Mouse (Mus musculus): ENCODE measurements around the gene Nr2f1.
A peak's percentile ranks its signal among the peaks of the same experiment; 100 is the strongest.

Nr2f1 gene

GRCm38 (mm10) chr13:78200407-78200806 lies 850 bp upstream of the Nr2f1 start:
- peak; percentile 93 for DNase-seq (ENCODE audit: low read depth, low spot score)

- peak; percentile 67 for DNase-seq (ENCODE audit: low read depth, low spot score)
These were observed 501 bp downstream of the Nr2f1 start for GRCm38 (mm10) chr13:78198871-78199641.

GRCm38 (mm10) chr13:78198391-78198870 lies 1.1 kb downstream of the Nr2f1 start:
- no peak for DNase-seq (ENCODE audit: low read depth, low spot score)

- peak; percentile 58 for DNase-seq (ENCODE audit: low read depth, low spot score)
These were observed 1.7 kb downstream of the Nr2f1 start for GRCm38 (mm10) chr13:78197819-78198390.

- no peak for DNase-seq (ENCODE audit: low read depth, low spot score)
These were observed 2.2 kb downstream of the Nr2f1 start for GRCm38 (mm10) chr13:78197286-78197818.

GRCm38 (mm10) chr13:78196236-78196796 lies 3.2 kb downstream of the Nr2f1 start:
- DNase-seq (ENCODE audit: low read depth, low spot score) = peak; percentile 26

- peak; percentile 15 for DNase-seq (ENCODE audit: low read depth, low spot score)
These were observed 3.9 kb downstream of the Nr2f1 start for GRCm38 (mm10) chr13:78195601-78196115.

GRCm38 (mm10) chr13:78194850-78195600 lies 4.5 kb downstream of the Nr2f1 start:
- peak; percentile 12 for DNase-seq (ENCODE audit: low read depth, low spot score)

GRCm38 (mm10) chr13:78194135-78194849 lies 5.3 kb downstream of the Nr2f1 start:
- peak; percentile 3 for DNase-seq (ENCODE audit: low read depth, low spot score)

- no peak for DNase-seq (ENCODE audit: low read depth, low spot score)
These were observed 6.3 kb downstream of the Nr2f1 start for GRCm38 (mm10) chr13:78193211-78193610.

- no peak for DNase-seq (ENCODE audit: low read depth, low spot score)
These were observed 10.0 kb downstream of the Nr2f1 start for GRCm38 (mm10) chr13:78189586-78189985.

- no peak for DNase-seq (ENCODE audit: low read depth, low spot score)
These were observed 11.7 kb downstream of the Nr2f1 start for GRCm38 (mm10) chr13:78187833-78188232.

- DNase-seq (ENCODE audit: low read depth, low spot score) = no peak
These were observed 13.1 kb downstream of the Nr2f1 start for GRCm38 (mm10) chr13:78186340-78186946.

- no peak for DNase-seq (ENCODE audit: low read depth, low spot score)
These were observed 14.6 kb downstream of the Nr2f1 start for GRCm38 (mm10) chr13:78184786-78185466.

- no peak for DNase-seq (ENCODE audit: low read depth, low spot score)
These were observed 15.6 kb downstream of the Nr2f1 start for GRCm38 (mm10) chr13:78183986-78184385.

GRCm38 (mm10) chr13:78183004-78183403 lies 16.6 kb downstream of the Nr2f1 start:
- DNase-seq (ENCODE audit: low read depth, low spot score) = no peak

GRCm38 (mm10) chr13:78181930-78182558 lies 17.5 kb downstream of the Nr2f1 start:
- DNase-seq (ENCODE audit: low read depth, low spot score) = no peak

- no peak for DNase-seq (ENCODE audit: low read depth, low spot score)
These were observed 18.3 kb downstream of the Nr2f1 start for GRCm38 (mm10) chr13:78181071-78181929.
